Mouse (Mus musculus) inflammation-experienced regulatory T-cells, adult 6 months (primary cell): ENCODE results near the gene Endod1. TPM values are rescaled to one million over a fixed set of nuclear protein-coding genes. Genes with fewer than 3 reads are reported as not detected.

ENCODE experiments used
- ATAC-seq: one replicate; pipeline ENCODE4 v1.8.0; 2017
- polyA plus RNA-seq, 3 experiments: library from polyadenylated mRNA; unstranded; fragments of 100-300 nt; shearing (Covaris generic); gene quantifications; one replicate each; pipeline ENCODE4 v1.2.1; 2017

The Endod1 gene
- polyA plus RNA-seq, 3 experiments from 2014 or later = 29.2 to 38.6 (median 31.3) TPM

GRCm38 (mm10) chr9:14307341-14307740, 74.0 kb downstream of the Endod1 start:
- no peak for ATAC-seq

- ATAC-seq = no peak
Observed at GRCm38 (mm10) chr9:14304262-14304968, 76.9 kb downstream of the Endod1 start.

Other genes with a start within 250 kb of the Endod1 start
- 10 to 100 TPM; 15.5 to 29.8 (median 28.9) TPM for gene Sesn3, start 106.4 kb downstream of the Endod1 start, polyA plus RNA-seq
- 1 to 10 TPM; 1.9 to 3.5 (median 2.7) TPM for gene Kdm4d, start 119.0 kb upstream of the Endod1 start, polyA plus RNA-seq
- gene Cwc15, start 119.1 kb upstream of the Endod1 start, polyA plus RNA-seq = 100 to 1,000 TPM; 193 to 283 (median 194) TPM